Mouse (Mus musculus) cerebellum, adult 8-10 months (tissue): Measurements from ENCODE around the gene Wnk2.

ENCODE experiments used
- DNase-seq: peaks from one replicate; pipeline ENCODE4 v3.0.0; 2022

The Wnk2 gene

GRCm38 (mm10) chr13:49175509-49175908 is 27.7 kb upstream of the Wnk2 start:
- DNase-seq, result no peak

- DNase-seq, result peak; percentile 93
Measured at GRCm38 (mm10) chr13:49172971-49173596, 25.3 kb upstream of the Wnk2 start.

- DNase-seq, result peak; percentile 82
Measured at GRCm38 (mm10) chr13:49172335-49172734, 24.5 kb upstream of the Wnk2 start.

- no peak for DNase-seq
Measured at GRCm38 (mm10) chr13:49171729-49172128, 23.9 kb upstream of the Wnk2 start.

- no peak for DNase-seq
Measured at GRCm38 (mm10) chr13:49170623-49171022, 22.8 kb upstream of the Wnk2 start.

- DNase-seq, result peak; percentile 97
Measured at GRCm38 (mm10) chr13:49169448-49170207, 21.8 kb upstream of the Wnk2 start.

- no peak for DNase-seq
Measured at GRCm38 (mm10) chr13:49167081-49167480, 19.3 kb upstream of the Wnk2 start.

- DNase-seq, result no peak
Measured at GRCm38 (mm10) chr13:49163645-49164044, 15.8 kb upstream of the Wnk2 start.

- DNase-seq, result no peak
Measured at GRCm38 (mm10) chr13:49162722-49163121, 14.9 kb upstream of the Wnk2 start.

- no peak for DNase-seq
Measured at GRCm38 (mm10) chr13:49161236-49161635, 13.4 kb upstream of the Wnk2 start.

- DNase-seq, result no peak
Measured at GRCm38 (mm10) chr13:49158040-49158713, 10.4 kb upstream of the Wnk2 start.

- no peak for DNase-seq
Measured at GRCm38 (mm10) chr13:49156645-49157044, 8.8 kb upstream of the Wnk2 start.

GRCm38 (mm10) chr13:49154621-49155020 is 6.8 kb upstream of the Wnk2 start:
- DNase-seq, result no peak

- DNase-seq, result no peak
Measured at GRCm38 (mm10) chr13:49154028-49154427, 6.2 kb upstream of the Wnk2 start.

GRCm38 (mm10) chr13:49148687-49149086 is 873 bp upstream of the Wnk2 start:
- no peak for DNase-seq

GRCm38 (mm10) chr13:49147007-49147857 is 582 bp downstream of the Wnk2 start:
- DNase-seq, result peak; percentile 70

GRCm38 (mm10) chr13:49146698-49147006 is 1.2 kb downstream of the Wnk2 start:
- no peak for DNase-seq

GRCm38 (mm10) chr13:49146040-49146697 is 1.6 kb downstream of the Wnk2 start:
- no peak for DNase-seq

GRCm38 (mm10) chr13:49145396-49145795 is 2.4 kb downstream of the Wnk2 start:
- DNase-seq, result peak; percentile 64

- peak; percentile 73 for DNase-seq
Measured at GRCm38 (mm10) chr13:49144451-49144850, 3.4 kb downstream of the Wnk2 start.

- DNase-seq, result no peak
Measured at GRCm38 (mm10) chr13:49143323-49143722, 4.5 kb downstream of the Wnk2 start.

GRCm38 (mm10) chr13:49142396-49142795 is 5.4 kb downstream of the Wnk2 start:
- DNase-seq, result no peak

GRCm38 (mm10) chr13:49140567-49140966 is 7.2 kb downstream of the Wnk2 start:
- no peak for DNase-seq
